Mouse (Mus musculus): ENCODE data around the gene Glt1d1. TPM values are rescaled to one million over a fixed set of nuclear protein-coding genes. Genes with fewer than 3 reads are reported as not detected.

Gene Glt1d1
- polyA plus RNA-seq, 1 experiment from 2014 or later = 0.04 TPM

GRCm38 (mm10) chr5:127612397-127612796 is 19.7 kb upstream of the Glt1d1 start:
- Histone ChIP-seq H3K4me2 (replicated peaks; ENCODE audit: low read depth) (no peak overlapping the region), H3K9ac (ENCODE audit: low read depth, low read length) (no peak overlapping the region), H3K9me3 (ENCODE audit: control insufficient read depth) (no peaks in the 10 kb centered on the region), H3K4me3 (ENCODE audit: low read depth, low read length) (no peak overlapping the region), H3K4me1 (replicated peaks; ENCODE audit: control insufficient read depth, insufficient read depth, low read length) (peaks cover 8% of the 10 kb centered on the region), H3K36me3 (ENCODE audit: control insufficient read depth, insufficient read depth) (peaks cover 13% of the 10 kb centered on the region), H3K27ac (ENCODE audit: low read depth, low read length) (no peak overlapping the region), H3K27me3 (replicated peaks; ENCODE audit: control insufficient read depth, insufficient read depth, low read length) (no peaks in the 10 kb centered on the region)
- no peak for TF ChIP-seq CTCF (IDR thresholded peaks at IDR 0.05; ENCODE audit: low read depth)
- ATAC-seq = no peak
- WGBS = 98% methylated on average over 6 of the region's 6 CpGs

GRCm38 (mm10) chr5:127615459-127615858 is 16.6 kb upstream of the Glt1d1 start:
- peaks cover 8% of the 10 kb centered on the region for H3K4me1 ChIP-seq (replicated peaks; ENCODE audit: control insufficient read depth, insufficient read depth, low read length)
- TF ChIP-seq CTCF (IDR thresholded peaks at IDR 0.05; ENCODE audit: low read depth) = no peak
- peak overlapping the region; percentile 92 for H3K4me2 ChIP-seq (replicated peaks; ENCODE audit: low read depth)
- no peak overlapping the region for H3K9ac ChIP-seq (ENCODE audit: low read depth, low read length)
- H3K4me3 ChIP-seq (ENCODE audit: low read depth, low read length) = no peak overlapping the region
- no peaks in the 10 kb centered on the region for H3K9me3 ChIP-seq (ENCODE audit: control insufficient read depth)
- WGBS = 71% methylated on average over 3 of the region's 3 CpGs
- no peaks in the 10 kb centered on the region for H3K27me3 ChIP-seq (replicated peaks; ENCODE audit: control insufficient read depth, insufficient read depth, low read length)
- H3K36me3 ChIP-seq (ENCODE audit: control insufficient read depth, insufficient read depth) = no peaks in the 10 kb centered on the region
- H3K27ac ChIP-seq (ENCODE audit: low read depth, low read length) = no peak overlapping the region
- no peak for ATAC-seq

DNA sequence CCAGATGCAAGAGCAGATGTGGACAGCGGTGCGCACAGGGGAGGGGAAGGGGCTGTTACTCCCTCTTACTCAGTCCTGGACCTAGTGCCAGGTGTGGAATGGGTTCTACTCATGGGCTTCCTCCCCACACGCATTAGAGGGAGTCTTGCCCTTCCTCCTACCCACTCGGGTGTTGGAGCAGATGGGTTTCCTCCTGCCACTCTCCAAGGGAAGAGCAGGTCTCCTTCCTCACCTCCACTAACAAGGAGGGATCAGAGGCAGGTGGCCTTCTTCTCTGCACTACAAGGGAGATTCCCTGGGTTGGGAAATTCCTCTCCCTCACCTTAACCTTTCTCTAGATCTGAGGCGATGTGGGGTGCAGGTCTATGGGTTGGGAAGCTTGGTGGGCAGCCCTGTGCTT is 15.9 kb upstream of the Glt1d1 start:
- Histone ChIP-seq H3K9me3 (ENCODE audit: control insufficient read depth) (no peaks in the 10 kb centered on the region), H3K27ac (ENCODE audit: low read depth, low read length) (no peak overlapping the region), H3K4me2 (replicated peaks; ENCODE audit: low read depth) (peak overlapping the region; percentile 92), H3K27me3 (replicated peaks; ENCODE audit: control insufficient read depth, insufficient read depth, low read length) (no peaks in the 10 kb centered on the region), H3K9ac (ENCODE audit: low read depth, low read length) (peak overlapping the region; percentile 86), H3K36me3 (ENCODE audit: control insufficient read depth, insufficient read depth) (no peaks in the 10 kb centered on the region), H3K4me1 (replicated peaks; ENCODE audit: control insufficient read depth, insufficient read depth, low read length) (peaks cover 8% of the 10 kb centered on the region), H3K4me3 (ENCODE audit: low read depth, low read length) (peak overlapping the region; percentile 93)
- 6% methylated on average over 5 of the region's 5 CpGs for WGBS
- TF ChIP-seq CTCF (IDR thresholded peaks at IDR 0.05; ENCODE audit: low read depth) = no peak
- ATAC-seq = no peak

GRCm38 (mm10) chr5:127616884-127617635 is 15.0 kb upstream of the Glt1d1 start:
- Histone ChIP-seq H3K9me3 (ENCODE audit: control insufficient read depth) (no peaks in the 10 kb centered on the region), H3K4me3 (ENCODE audit: low read depth, low read length) (peak overlapping the region; percentile 93), H3K27ac (ENCODE audit: low read depth, low read length) (peak overlapping the region; percentile 71), H3K36me3 (ENCODE audit: control insufficient read depth, insufficient read depth) (no peaks in the 10 kb centered on the region), H3K27me3 (replicated peaks; ENCODE audit: control insufficient read depth, insufficient read depth, low read length) (no peaks in the 10 kb centered on the region), H3K4me1 (replicated peaks; ENCODE audit: control insufficient read depth, insufficient read depth, low read length) (peaks cover 8% of the 10 kb centered on the region), H3K9ac (ENCODE audit: low read depth, low read length) (peak overlapping the region; percentile 86), H3K4me2 (replicated peaks; ENCODE audit: low read depth) (peak overlapping the region; percentile 92)
- peak; percentile 97 for ATAC-seq
- no peak for TF ChIP-seq CTCF (IDR thresholded peaks at IDR 0.05; ENCODE audit: low read depth)
- under 1% methylated on average over 87 of the region's 91 CpGs for WGBS

- TF ChIP-seq CTCF (IDR thresholded peaks at IDR 0.05; ENCODE audit: low read depth) = no peak
- Histone ChIP-seq H3K36me3 (ENCODE audit: control insufficient read depth, insufficient read depth) (no peaks in the 10 kb centered on the region), H3K27ac (ENCODE audit: low read depth, low read length) (no peak overlapping the region), H3K27me3 (replicated peaks; ENCODE audit: control insufficient read depth, insufficient read depth, low read length) (no peaks in the 10 kb centered on the region), H3K4me2 (replicated peaks; ENCODE audit: low read depth) (no peak overlapping the region), H3K4me1 (replicated peaks; ENCODE audit: control insufficient read depth, insufficient read depth, low read length) (peaks cover 8% of the 10 kb centered on the region), H3K4me3 (ENCODE audit: low read depth, low read length) (no peak overlapping the region), H3K9me3 (ENCODE audit: control insufficient read depth) (no peaks in the 10 kb centered on the region), H3K9ac (ENCODE audit: low read depth, low read length) (no peak overlapping the region)
- WGBS = 74% methylated on average over 3 of the region's 3 CpGs
- no peak for ATAC-seq
These were observed 13.2 kb upstream of the Glt1d1 start for GRCm38 (mm10) chr5:127618834-127619233.

GRCm38 (mm10) chr5:127620371-127620770 is 11.7 kb upstream of the Glt1d1 start:
- WGBS = 83% methylated on average over 8 of the region's 8 CpGs
- no peak for TF ChIP-seq CTCF (IDR thresholded peaks at IDR 0.05; ENCODE audit: low read depth)
- no peaks in the 10 kb centered on the region for H3K9me3 ChIP-seq (ENCODE audit: control insufficient read depth)
- no peaks in the 10 kb centered on the region for H3K36me3 ChIP-seq (ENCODE audit: control insufficient read depth, insufficient read depth)
- no peak overlapping the region for H3K4me3 ChIP-seq (ENCODE audit: low read depth, low read length)
- no peak for ATAC-seq
- H3K4me2 ChIP-seq (replicated peaks; ENCODE audit: low read depth) = no peak overlapping the region
- H3K9ac ChIP-seq (ENCODE audit: low read depth, low read length) = no peak overlapping the region
- peaks cover 5% of the 10 kb centered on the region for H3K4me1 ChIP-seq (replicated peaks; ENCODE audit: control insufficient read depth, insufficient read depth, low read length)
- no peaks in the 10 kb centered on the region for H3K27me3 ChIP-seq (replicated peaks; ENCODE audit: control insufficient read depth, insufficient read depth, low read length)
- no peak overlapping the region for H3K27ac ChIP-seq (ENCODE audit: low read depth, low read length)

All from intestine, postnatal 0 days (tissue).